Mouse (Mus musculus): ENCODE data around the gene Myo6.

Gene Myo6

GRCm38 (mm10) chr9:80184138-80184537 lies 19.3 kb downstream of the Myo6 start:
- DNase-seq = peak; percentile 50 to 61

GRCm38 (mm10) chr9:80185737-80186136 lies 20.9 kb downstream of the Myo6 start:
- no peak for DNase-seq

- DNase-seq = no peak
Observed at GRCm38 (mm10) chr9:80186693-80187092, 21.9 kb downstream of the Myo6 start.

- DNase-seq = no peak
Observed at GRCm38 (mm10) chr9:80188324-80188893, 23.6 kb downstream of the Myo6 start.

- no peak for DNase-seq
Observed at GRCm38 (mm10) chr9:80191240-80191639, 26.4 kb downstream of the Myo6 start.

- DNase-seq = peak; percentile 24 to 42
Observed at GRCm38 (mm10) chr9:80192324-80192723, 27.5 kb downstream of the Myo6 start.

GRCm38 (mm10) chr9:80194446-80194845 lies 29.6 kb downstream of the Myo6 start:
- DNase-seq = no peak

GRCm38 (mm10) chr9:80196161-80196560 lies 31.3 kb downstream of the Myo6 start:
- no peak for DNase-seq

GRCm38 (mm10) chr9:80197233-80197632 lies 32.4 kb downstream of the Myo6 start:
- DNase-seq = no peak

GRCm38 (mm10) chr9:80200855-80201254 lies 36.0 kb downstream of the Myo6 start:
- DNase-seq = no peak

- DNase-seq = peak in 1 of 2 experiments; percentile 21
Observed at GRCm38 (mm10) chr9:80202374-80203060, 37.7 kb downstream of the Myo6 start.

GRCm38 (mm10) chr9:80208681-80209080 lies 43.9 kb downstream of the Myo6 start:
- DNase-seq = no peak

- DNase-seq = no peak
Observed at GRCm38 (mm10) chr9:80209459-80209858, 44.6 kb downstream of the Myo6 start.

- no peak for DNase-seq
Observed at GRCm38 (mm10) chr9:80210096-80210495, 45.3 kb downstream of the Myo6 start.

GRCm38 (mm10) chr9:80213428-80213827 lies 48.6 kb downstream of the Myo6 start:
- DNase-seq = no peak

GRCm38 (mm10) chr9:80215502-80215901 lies 50.7 kb downstream of the Myo6 start:
- no peak for DNase-seq

GRCm38 (mm10) chr9:80216786-80217501 lies 52.1 kb downstream of the Myo6 start:
- no peak for DNase-seq

- no peak for DNase-seq
Observed at GRCm38 (mm10) chr9:80218718-80219117, 53.9 kb downstream of the Myo6 start.

GRCm38 (mm10) chr9:80223989-80224635 lies 59.3 kb downstream of the Myo6 start:
- DNase-seq = no peak

- no peak for DNase-seq
Observed at GRCm38 (mm10) chr9:80226579-80227325, 61.9 kb downstream of the Myo6 start.

- DNase-seq = no peak
Observed at GRCm38 (mm10) chr9:80233831-80234455, 69.1 kb downstream of the Myo6 start.

- DNase-seq = no peak
Observed at GRCm38 (mm10) chr9:80237184-80237799, 72.5 kb downstream of the Myo6 start.
